Mouse (Mus musculus): ENCODE results near the gene Med13l.

The Med13l gene

GRCm38 (mm10) chr5:118691710-118692040 lies 131.2 kb downstream of the Med13l start:
- DNase-seq (ENCODE audit: low spot score in 2 of 2): no peak

- no peak for DNase-seq (ENCODE audit: low spot score in 2 of 2)
Observed at GRCm38 (mm10) chr5:118693996-118694395, 133.5 kb downstream of the Med13l start.

GRCm38 (mm10) chr5:118697073-118697472 lies 136.6 kb downstream of the Med13l start:
- no peak for DNase-seq (ENCODE audit: low spot score in 2 of 2)

- no peak for DNase-seq (ENCODE audit: low spot score in 2 of 2)
Observed at GRCm38 (mm10) chr5:118700978-118701377, 140.5 kb downstream of the Med13l start.

- DNase-seq (ENCODE audit: low spot score in 2 of 2): no peak
Observed at GRCm38 (mm10) chr5:118702674-118703073, 142.2 kb downstream of the Med13l start.

GRCm38 (mm10) chr5:118704148-118704547 lies 143.7 kb downstream of the Med13l start:
- DNase-seq (ENCODE audit: low spot score in 2 of 2): no peak

- no peak for DNase-seq (ENCODE audit: low spot score in 2 of 2)
Observed at GRCm38 (mm10) chr5:118704960-118705359, 144.5 kb downstream of the Med13l start.

GRCm38 (mm10) chr5:118706009-118706408 lies 145.5 kb downstream of the Med13l start:
- no peak for DNase-seq (ENCODE audit: low spot score in 2 of 2)

GRCm38 (mm10) chr5:118706414-118706813 lies 145.9 kb downstream of the Med13l start:
- no peak for DNase-seq (ENCODE audit: low spot score in 2 of 2)

- no peak for DNase-seq (ENCODE audit: low spot score in 2 of 2)
Observed at GRCm38 (mm10) chr5:118707501-118707900, 147.0 kb downstream of the Med13l start.

- peak; percentile 21 to 54 for DNase-seq (ENCODE audit: low spot score in 2 of 2)
Observed at GRCm38 (mm10) chr5:118708215-118708949, 147.9 kb downstream of the Med13l start.

GRCm38 (mm10) chr5:118709847-118710251 lies 149.4 kb downstream of the Med13l start:
- DNase-seq (ENCODE audit: low spot score in 2 of 2): peak in 1 of 2 experiments; percentile 13

GRCm38 (mm10) chr5:118715518-118715917 lies 155.0 kb downstream of the Med13l start:
- DNase-seq (ENCODE audit: low spot score in 2 of 2): no peak

GRCm38 (mm10) chr5:118716295-118717271 lies 156.1 kb downstream of the Med13l start:
- no peak for DNase-seq (ENCODE audit: low spot score in 2 of 2)

- DNase-seq (ENCODE audit: low spot score in 2 of 2): no peak
Observed at GRCm38 (mm10) chr5:118717456-118717855, 157.0 kb downstream of the Med13l start.

- DNase-seq (ENCODE audit: low spot score in 2 of 2): no peak
Observed at GRCm38 (mm10) chr5:118718070-118718469, 157.6 kb downstream of the Med13l start.

GRCm38 (mm10) chr5:118721416-118721815 lies 160.9 kb downstream of the Med13l start:
- DNase-seq (ENCODE audit: low spot score in 2 of 2): no peak

GRCm38 (mm10) chr5:118721848-118722247 lies 161.4 kb downstream of the Med13l start:
- no peak for DNase-seq (ENCODE audit: low spot score in 2 of 2)

- no peak for DNase-seq (ENCODE audit: low spot score in 2 of 2)
Observed at GRCm38 (mm10) chr5:118722456-118722855, 162.0 kb downstream of the Med13l start.

- DNase-seq (ENCODE audit: low spot score in 2 of 2): no peak
Observed at GRCm38 (mm10) chr5:118725425-118725824, 164.9 kb downstream of the Med13l start.

GRCm38 (mm10) chr5:118725886-118726505 lies 165.5 kb downstream of the Med13l start:
- DNase-seq (ENCODE audit: low spot score in 2 of 2): no peak

- DNase-seq (ENCODE audit: low spot score in 2 of 2): no peak
Observed at GRCm38 (mm10) chr5:118727336-118727735, 166.9 kb downstream of the Med13l start.
